Mouse (Mus musculus) thymus, adult 2 months (tissue): ENCODE measurements at regions not wholly inside any gene's neighbourhood (a gene's known extent, or its start where the extent isn't known, plus 50 kb on each side); places are given as distances from the start of the nearest gene placed in this dataset.

ENCODE experiments used
- CTCF ChIP-seq: fragments of 200-500 bp; IDR thresholded peaks from 2 replicates; pipeline ENCODE4 v1.5.1; 2012; ENCODE audit warnings: mild to moderate bottlenecking, control low read depth, low read length, moderate library complexity, borderline replicate concordance; ENCODE audit not compliant: control insufficient read depth, poor library complexity, insufficient read depth; ENCODE audit errors: extremely low read depth
- POLR2A ChIP-seq: fragments of 200-500 bp; IDR thresholded peaks from 2 replicates; pipeline ENCODE4 v1.6.1; 2012; ENCODE audit warnings: mild to moderate bottlenecking, low read length, control low read depth, moderate library complexity; ENCODE audit not compliant: control insufficient read depth, poor library complexity, insufficient read depth; ENCODE audit errors: extremely low read depth

DNA sequence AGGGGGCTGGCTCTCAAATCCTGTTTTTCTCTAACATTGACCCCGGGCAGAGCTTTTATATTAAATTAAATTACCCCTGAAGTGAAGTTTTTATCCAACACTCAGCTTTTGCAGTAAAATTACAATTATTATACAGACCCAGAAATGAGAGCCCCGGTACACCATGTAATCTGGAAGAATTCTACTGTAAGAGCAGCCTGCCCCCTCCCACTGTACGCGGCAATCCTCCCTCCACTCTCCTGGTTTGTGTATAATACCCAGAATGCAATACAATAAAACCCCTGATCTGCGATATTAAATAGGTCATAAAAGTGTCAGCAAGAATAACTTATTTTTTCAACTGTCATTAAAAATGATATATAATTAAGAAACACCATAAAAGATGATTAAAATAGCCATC, 492.3 kb downstream of the Ajap1 start:
- TF ChIP-seq CTCF (no peak), POLR2A (no peak)
